Mouse (Mus musculus) lung, embryonic 14.5 days (tissue): Measurements from ENCODE around the gene Diablo. TPM values are rescaled to one million over a fixed set of nuclear protein-coding genes. Genes with fewer than 3 reads are reported as not detected.
"Not testable (repeated sequence)": the region's sequence is repeated elsewhere in the genome, so short reads cannot be mapped to it uniquely, and the experiment has no call there.

ENCODE experiments used
- ATAC-seq: fragments of 200-750 bp; cut with Nextera tagmentation; 2 replicates; pipeline ENCODE4 v1.8.0; 2017; ENCODE audit warnings: mild to moderate bottlenecking, moderate TSS enrichment, moderate library complexity; ENCODE audit not compliant: insufficient read depth
- DNase-seq: peaks from one replicate; pipeline ENCODE4 v3.0.0-alpha.2; 2015
- H3K27ac ChIP-seq: fragments of 300-500 bp; sonication (generic); 2 replicates; pipeline ENCODE4 v1.5.1; 2014; ENCODE audit warnings: low read depth, mild to moderate bottlenecking, moderate library complexity
- H3K27me3 ChIP-seq: fragments of 300-500 bp; sonication (generic); 2 replicates; pipeline ENCODE4 v1.6.1; 2014; ENCODE audit warnings: low read length, control low read depth; ENCODE audit not compliant: insufficient read depth
- H3K36me3 ChIP-seq: fragments of 300-500 bp; sonication (generic); 2 replicates; pipeline ENCODE4 v1.6.1; 2014; ENCODE audit warnings: control low read depth; ENCODE audit not compliant: insufficient read depth
- H3K4me1 ChIP-seq: fragments of 300-500 bp; sonication (generic); 2 replicates; pipeline ENCODE4 v1.6.1; 2014; ENCODE audit warnings: antibody characterized with exemption, control low read depth; ENCODE audit not compliant: insufficient read depth
- H3K4me2 ChIP-seq: fragments of 300-500 bp; sonication (generic); 2 replicates; pipeline ENCODE4 v1.6.1; 2014; ENCODE audit warnings: mild to moderate bottlenecking
- H3K4me3 ChIP-seq: fragments of 300-500 bp; sonication (generic); 2 replicates; pipeline ENCODE4 v1.5.1; 2014; ENCODE audit warnings: low read depth, low read length
- H3K9ac ChIP-seq: fragments of 300-500 bp; sonication (generic); 2 replicates; pipeline ENCODE4 v1.6.1; 2014
- H3K9me3 ChIP-seq: fragments of 300-500 bp; sonication (generic); 2 replicates; pipeline ENCODE4 v1.6.1; 2016; ENCODE audit warnings: low read depth, low read length, control low read depth
- CTCF ChIP-seq: IDR thresholded peaks from 2 replicates; pipeline ENCODE4 v1.5.1; 2016; ENCODE audit warnings: antibody characterized with exemption, low read depth
- WGBS: fragments of 180-500 bp; shearing (Covaris S2); extraction: QIAGEN DNeasy Blood & Tissue Kit; methylation state at CpG from one replicate; pipeline ENCODE4 v1.1.7; 2014; 5-methylcytosine and 5-hydroxymethylcytosine counted together
- polyA plus RNA-seq: library from polyadenylated mRNA; unstranded; fragments of >200 nt; fragmentation: Nextera tagmentation; extraction: Ambion mirVana; gene quantifications from 2 replicates; pipeline ENCODE4 v1.2.1, GENCODE M21; 2014

Diablo gene
- polyA plus RNA-seq, 1 experiment from 2014 or later = 108 TPM

DNA sequence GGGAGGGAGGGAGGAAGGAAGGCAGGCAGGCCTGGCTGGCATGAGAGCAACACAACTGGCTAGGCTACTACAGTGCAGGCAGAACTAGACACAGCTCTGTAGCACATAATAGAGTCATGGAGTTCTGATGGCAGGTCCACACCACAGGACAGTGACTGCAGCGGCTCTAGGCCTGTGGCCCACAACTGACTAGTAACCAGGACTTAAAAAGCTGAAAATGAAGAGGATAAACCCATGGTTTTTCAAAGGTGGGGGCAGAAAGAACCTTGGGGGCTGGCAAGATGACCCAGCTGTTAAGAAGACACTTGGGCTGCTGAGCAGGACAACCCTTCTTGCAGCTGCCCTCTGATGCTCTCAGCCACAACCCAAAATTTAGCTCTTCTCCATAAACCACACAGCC lies 2.4 kb downstream of the Diablo start:
- H3K36me3 ChIP-seq = peaks cover 30% of the 10 kb centered on the region
- no peak for ATAC-seq
- DNase-seq = no peak
- WGBS = 83% methylated on average over 1 of the region's 1 CpGs
- no peak overlapping the region for H3K27ac ChIP-seq
- TF ChIP-seq CTCF = no peak
- H3K4me3 ChIP-seq = no peak overlapping the region
- no peaks in the 10 kb centered on the region for H3K27me3 ChIP-seq
- no peak overlapping the region for H3K4me2 ChIP-seq
- no peak overlapping the region for H3K9ac ChIP-seq
- no peaks in the 10 kb centered on the region for H3K9me3 ChIP-seq
- H3K4me1 ChIP-seq = peaks cover 8% of the 10 kb centered on the region; the same call in 1 of the 2 replicates

DNA sequence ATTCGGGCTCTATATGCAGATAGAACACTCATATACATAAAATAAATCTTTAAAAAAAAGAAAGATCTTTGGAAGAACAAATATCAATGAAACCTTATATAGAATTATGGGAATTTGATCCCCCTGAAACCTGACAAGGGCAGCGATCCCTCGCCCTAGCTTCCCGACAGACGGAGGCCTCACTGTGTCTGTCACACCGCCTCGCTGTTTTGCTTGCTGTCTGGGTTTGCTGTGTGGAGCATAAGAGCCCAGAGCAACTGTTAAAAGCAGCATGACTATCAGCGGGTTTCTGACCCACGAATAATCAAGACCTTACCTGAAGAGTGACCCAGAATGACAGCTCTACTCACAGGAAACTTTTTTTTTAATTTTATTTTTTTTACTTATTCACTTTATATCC lies 3.3 kb downstream of the Diablo start:
- 83% methylated on average over 9 of the region's 9 CpGs for WGBS
- no peak overlapping the region for H3K4me2 ChIP-seq
- no peak overlapping the region for H3K9ac ChIP-seq
- TF ChIP-seq CTCF = no peak
- H3K4me1 ChIP-seq = peaks cover 8% of the 10 kb centered on the region; the same call in 1 of the 2 replicates
- DNase-seq (no peak), ATAC-seq (no peak)
- no peaks in the 10 kb centered on the region for H3K9me3 ChIP-seq
- no peaks in the 10 kb centered on the region for H3K27me3 ChIP-seq
- no peak overlapping the region for H3K4me3 ChIP-seq
- no peak overlapping the region for H3K27ac ChIP-seq
- peaks cover 34% of the 10 kb centered on the region for H3K36me3 ChIP-seq

DNA sequence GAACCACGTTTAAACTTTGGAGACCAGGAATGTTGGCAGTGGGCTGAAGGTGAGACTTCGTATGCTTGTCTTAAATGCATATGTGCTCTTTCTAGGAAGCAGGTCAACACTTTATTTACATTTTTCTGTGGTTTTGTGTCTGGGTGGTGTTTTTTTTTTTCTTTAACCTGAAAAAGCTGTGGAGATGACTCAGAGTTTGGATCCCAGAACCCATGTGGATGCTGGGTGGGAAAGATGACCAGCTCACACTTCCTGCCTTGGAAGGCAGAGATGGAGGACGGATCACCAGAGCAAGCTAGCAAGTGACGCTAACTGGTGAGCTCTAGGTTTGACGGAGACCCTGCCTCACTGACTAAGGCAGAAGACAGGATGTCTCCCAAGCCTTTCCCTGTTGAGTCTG lies 9.1 kb downstream of the Diablo start:
- peaks cover 58% of the 10 kb centered on the region for H3K36me3 ChIP-seq
- no peak for DNase-seq
- no peak for TF ChIP-seq CTCF

DNA sequence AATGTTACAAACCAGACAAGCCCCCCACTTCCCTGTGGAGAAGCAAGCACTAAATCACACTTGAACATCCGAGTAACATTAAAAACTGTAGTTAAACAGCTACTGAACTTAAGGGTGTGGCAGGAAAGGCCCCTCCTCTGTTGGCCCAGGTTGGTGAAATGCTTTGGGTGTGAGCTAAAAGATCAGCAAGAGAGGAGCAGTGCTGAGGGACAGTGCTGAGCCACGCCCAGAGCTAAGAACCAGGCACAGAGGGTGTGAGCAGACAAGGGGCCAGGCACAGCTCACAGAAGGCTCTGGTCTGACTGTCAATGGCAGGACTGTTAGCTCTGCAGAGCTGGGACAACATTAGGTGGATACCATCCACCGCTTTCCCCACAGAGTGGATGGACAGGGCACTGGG lies 11.9 kb downstream of the Diablo start:
- Histone ChIP-seq H3K36me3 (peaks cover 32% of the 10 kb centered on the region), H3K9ac (no peak overlapping the region), H3K4me3 (no peak overlapping the region), H3K4me2 (no peak overlapping the region), H3K9me3 (no peaks in the 10 kb centered on the region), H3K27ac (no peak overlapping the region), H3K27me3 (peaks cover 20% of the 10 kb centered on the region; the same call in 1 of the 2 replicates), H3K4me1 (peaks cover 6% of the 10 kb centered on the region; the same call in 1 of the 2 replicates)
- TF ChIP-seq CTCF = no peak
- WGBS = 64% methylated on average over 3 of the region's 3 CpGs
- DNase-seq = no peak
- no peak for ATAC-seq

More for the DNA sequence above, 9.1 kb downstream of the Diablo start:
- Histone ChIP-seq H3K27me3 (no peaks in the 10 kb centered on the region), H3K9me3 (no peaks in the 10 kb centered on the region), H3K27ac (no peak overlapping the region), H3K4me3 (no peak overlapping the region), H3K4me1 (no peaks in the 10 kb centered on the region), H3K4me2 (no peak overlapping the region), H3K9ac (no peak overlapping the region)
- no peak for ATAC-seq
- WGBS = 81% methylated on average over 5 of the region's 5 CpGs

DNA sequence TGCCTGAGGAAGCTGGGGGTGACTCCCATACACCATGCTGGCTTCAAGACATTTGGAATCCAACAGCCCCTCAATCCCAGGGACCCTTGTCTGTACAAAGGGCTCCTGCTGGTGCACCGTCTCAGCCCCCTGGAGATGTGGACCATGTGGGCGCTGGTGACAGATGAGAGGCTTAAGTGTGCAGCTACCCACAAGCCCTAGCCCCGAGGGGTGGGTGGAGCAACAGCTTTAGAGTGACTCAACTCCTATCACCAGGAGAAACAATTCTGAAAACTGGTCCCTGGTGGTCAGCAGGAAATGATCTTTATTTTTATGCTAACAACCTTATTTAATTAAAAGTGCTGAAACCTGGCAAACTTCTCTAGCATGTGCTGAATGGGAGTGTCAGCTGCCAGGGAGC lies 12.6 kb downstream of the Diablo start:
- not testable (repeated sequence) for H3K9ac ChIP-seq, H3K4me2 ChIP-seq, ATAC-seq, H3K9me3 ChIP-seq, H3K4me3 ChIP-seq, H3K4me1 ChIP-seq, H3K27ac ChIP-seq, DNase-seq
- 68% methylated on average over 3 of the region's 3 CpGs for WGBS
- H3K27me3 ChIP-seq = peaks cover 22% of the 10 kb centered on the region; the same call in 1 of the 2 replicates
- peaks cover 30% of the 10 kb centered on the region for H3K36me3 ChIP-seq

DNA sequence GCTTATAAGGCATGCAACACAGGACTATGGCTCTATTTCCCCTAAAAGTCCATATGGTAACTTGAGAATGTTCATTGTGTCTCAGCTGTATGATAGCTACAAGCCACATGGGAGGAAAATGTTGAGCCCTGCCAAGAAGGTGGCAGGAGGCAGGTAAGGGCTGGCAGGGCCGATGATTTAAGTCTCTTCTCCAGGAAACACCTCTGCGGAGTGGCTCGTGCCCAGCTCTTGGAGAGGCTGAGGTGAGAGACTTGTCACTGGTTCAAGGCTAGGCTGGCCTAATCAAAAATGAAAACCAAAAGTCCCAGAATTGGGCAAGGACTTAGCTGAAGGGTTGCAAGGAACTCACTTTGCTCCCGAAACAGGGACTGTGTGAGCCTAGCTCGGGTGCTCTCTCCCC lies 13.8 kb downstream of the Diablo start, which contains the start of gene B3gnt4:
Gene B3gnt4, plus strand, starts transcription at position 301 of the 400 bp plus-strand sequence.
- Histone ChIP-seq H3K4me3 (no peak within 1 kb of the TSS), H3K4me1 (peaks cover 6% of the 10 kb centered on the region; the same call in 1 of the 2 replicates), H3K27ac (no peak within 1 kb of the TSS), H3K9ac (no peak within 1 kb of the TSS), H3K27me3 (peaks cover 22% of the 10 kb centered on the region; the same call in 1 of the 2 replicates), H3K4me2 (no peak within 1 kb of the TSS), H3K9me3 (no peaks in the 10 kb centered on the region), H3K36me3 (peaks cover 22% of the 10 kb centered on the region)
- 83% methylated on average over 5 of the region's 5 CpGs for WGBS
- DNase-seq (no peak), ATAC-seq (no peak)
- TF ChIP-seq CTCF = no peak

DNA sequence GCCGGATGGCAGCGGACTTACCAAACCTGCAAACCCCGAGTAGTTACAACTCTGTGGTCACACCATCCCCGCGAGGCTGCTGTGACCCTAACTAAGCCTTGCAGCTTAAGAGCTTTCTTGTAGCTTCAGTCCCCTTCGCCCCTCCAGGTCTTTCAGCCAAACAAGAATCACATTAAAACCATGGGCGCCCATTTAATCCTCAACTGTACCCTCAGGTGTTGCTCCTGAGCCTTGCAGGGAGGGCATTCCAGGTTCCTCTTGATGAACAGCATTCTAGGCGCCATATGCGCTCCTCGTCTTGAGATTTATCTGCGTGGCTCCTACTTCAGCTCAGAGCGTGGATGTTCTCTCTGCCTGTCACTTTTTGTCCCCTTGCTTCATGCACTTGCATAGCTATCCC lies 15.1 kb downstream of the Diablo start:
- peaks cover 22% of the 10 kb centered on the region; the same call in 1 of the 2 replicates for H3K27me3 ChIP-seq
- DNase-seq (peak; percentile 37), ATAC-seq (no peak)
- no peak overlapping the region for H3K27ac ChIP-seq
- peak overlapping the region; percentile 52 for H3K4me3 ChIP-seq
- H3K36me3 ChIP-seq = peaks cover 14% of the 10 kb centered on the region; the same call in 1 of the 2 replicates
- no peak for TF ChIP-seq CTCF
- WGBS = 10% methylated on average over 12 of the region's 12 CpGs
- peak overlapping the region; percentile 48; the same call in 1 of the 2 replicates for H3K9ac ChIP-seq
- H3K4me1 ChIP-seq = peaks cover 6% of the 10 kb centered on the region; the same call in 1 of the 2 replicates
- H3K4me2 ChIP-seq = peak overlapping the region; percentile 89
- no peaks in the 10 kb centered on the region for H3K9me3 ChIP-seq
